In the genomic region with DNA sequence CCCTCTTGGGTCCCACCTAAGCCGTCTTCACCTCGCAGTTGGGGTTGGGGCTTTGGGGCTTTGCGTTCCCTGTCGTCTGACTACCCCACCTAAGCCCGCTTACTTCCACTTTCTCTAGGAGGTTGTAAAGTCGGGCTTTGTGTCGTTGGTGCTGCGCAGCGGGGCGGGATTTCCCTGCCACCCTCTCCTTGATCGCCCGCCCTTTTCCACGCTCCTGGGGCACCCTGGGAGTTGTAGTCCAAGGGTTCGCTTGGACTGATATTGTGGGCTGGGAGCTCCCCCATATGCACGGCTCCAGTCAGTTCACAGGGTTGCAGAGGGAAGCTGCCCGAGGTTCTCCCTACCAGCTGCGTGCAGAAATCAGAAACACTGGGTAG, we compare ENCODE assay signal across 8 mouse cellular contexts.
DNase-seq lines count a peak whose midpoint lies in the region; ATAC-seq and TF ChIP-seq lines count a peak whose summit lies in the region.

No protein-coding gene starts in this region.

- H3K27me3 ChIP-seq in Patski: peaks cover 25% of the 10 kb centered on the region

- H3K4me1 ChIP-seq in lung, adult 2 months (ENCODE audit: control insufficient read depth, insufficient read depth, low read length): no peaks in the 10 kb centered on the region; the same call in 1 of the 2 replicates

- peak overlapping the region; percentile 74 for H3K4me3 ChIP-seq in layer of hippocampus, adult 2 months
- H3K4me3 ChIP-seq in lung, adult 2 months (replicated peaks; ENCODE audit: extremely low read depth, low read depth, low read length): peak overlapping the region; percentile 87

- in situ Hi-C loops in Patski (cut with MboI; ENCODE audit: low pct_unique_long_range_greater_than_20kb): loop anchor here (10.0 to 25.0 kb wide), 2 partner anchors 390 to 1217 kb away; no protein-coding TSS in a partner anchor

- TF ChIP-seq CTCF in Patski (IDR thresholded peaks at IDR 0.05): no peak
- TF ChIP-seq CTCF in layer of hippocampus, adult 2 months (conservative IDR thresholded peaks at IDR 0.05): peak; percentile 72
- TF ChIP-seq CTCF in lung, adult 2 months (IDR thresholded peaks at IDR 0.05; ENCODE audit: insufficient read depth, low read length): peak; percentile 60

- CTCF ChIA-PET in Patski (lab: Charles Lee): interaction anchor here (0.9 kb wide), 1 partner anchor 17 kb away, joined by 3 read pairs; no protein-coding TSS in a partner anchor

- ATAC-seq in Patski: peak; percentile 89

- peak; percentile 24 for DNase-seq in Patski (ENCODE audit: low read depth, low spot score)
- peak; percentile 88 for DNase-seq in cerebellum, adult 9-10 months
- DNase-seq in forelimb bud, embryonic 11.5 days (ENCODE audit: low read depth, low spot score): peak; percentile 85
- DNase-seq in heart, postnatal 4 days: peak; percentile 88
- peak; percentile 84 to 91 for DNase-seq in layer of hippocampus, adult 2 months (ENCODE audit: low spot score in 2 of 2)
- peak; percentile 80 for DNase-seq in lung, adult 2 months
- DNase-seq in ovary, postnatal 14 days (ENCODE audit: low spot score): peak; percentile 63
- peak; percentile 89 for DNase-seq in thymus, postnatal 14 days

- peak; percentile 86 for TF ChIP-seq POLR2A in lung, adult 2 months (IDR thresholded peaks at IDR 0.05; ENCODE audit: borderline replicate concordance, extremely low read depth, low read depth, low read length)

- 27% methylated on average over 17 of the region's 17 CpGs for WGBS in lung, adult 2 months

- H3K27ac ChIP-seq in layer of hippocampus, adult 2 months: peak overlapping the region; percentile 91

- POLR2A ChIA-PET in Patski (lab: Charles Lee): no interaction called here

Comparison
In these comparisons a context has a peak if more than half of its experiments do, and no peak if none do; other contexts are left out.
1. Peak in every context shown above with its lines: DNase-seq, ATAC-seq, H3K4me3 ChIP-seq and H3K27ac ChIP-seq.
2. DNase-seq: peak in every context shown above with its lines; median percentile 89 in thymus, postnatal 14 days; 88 in cerebellum, adult 9-10 months; 88 in heart, postnatal 4 days; 88 in layer of hippocampus, adult 2 months; 85 in forelimb bud, embryonic 11.5 days; 80 in lung, adult 2 months; 63 in ovary, postnatal 14 days; 24 in Patski.